Mouse (Mus musculus): ENCODE measurements around the gene Fos. TPM values are rescaled to one million over a fixed set of nuclear protein-coding genes. Genes with fewer than 3 reads are reported as not detected.

Gene Fos
- total RNA-seq, 2 experiments from 2014 or later: 47.2 to 55.9 TPM

GRCm38 (mm10) chr12:85483155-85483554, 9.5 kb downstream of the Fos start:
- intact Hi-C loops (cut with DNase I): no loop called here
- no peak for DNase-seq (ENCODE audit: low spot score in 2 of 2)

- intact Hi-C loops (cut with DNase I): loop anchor here (1.0 kb wide), 1 partner anchor 9 kb away; no protein-coding TSS in a partner anchor
- DNase-seq (ENCODE audit: low spot score in 2 of 2): no peak
These were observed 11.0 kb downstream of the Fos start for GRCm38 (mm10) chr12:85484655-85485054.

- intact Hi-C loops (cut with DNase I): loop anchor here (1.0 to 2.0 kb wide), 4 partner anchors 11 to 139 kb away; partner anchors contain the start of gene Tmed10
- DNase-seq (ENCODE audit: low spot score in 2 of 2): peak; percentile 95 to 96
These were observed 12.4 kb downstream of the Fos start for GRCm38 (mm10) chr12:85485890-85486765.

DNA sequence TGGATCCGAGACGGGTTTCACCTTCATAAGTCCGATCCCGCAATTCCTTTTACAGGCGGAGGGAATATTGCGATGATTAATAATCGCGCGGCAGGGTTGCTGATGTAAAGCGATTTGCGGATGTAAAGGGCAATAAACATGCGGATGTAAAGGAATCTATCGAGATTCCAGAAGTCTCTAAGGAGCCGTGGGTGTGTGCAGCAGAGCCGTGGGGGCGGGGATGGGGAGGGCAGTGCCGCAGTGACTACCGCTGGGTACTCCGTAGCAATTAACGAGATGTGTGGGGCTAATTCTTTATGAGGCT, 13.0 kb downstream of the Fos start:
- peak in 1 of 2 experiments; percentile 44 for DNase-seq (ENCODE audit: low spot score in 2 of 2)
- intact Hi-C loops (cut with DNase I): loop anchor here (1.0 to 2.0 kb wide), 4 partner anchors 31 to 140 kb away; partner anchors contain the start of gene Tmed10

GRCm38 (mm10) chr12:85487545-85488141, 14.0 kb downstream of the Fos start:
- intact Hi-C loops (cut with DNase I): loop anchor here (1.0 to 2.0 kb wide), 4 partner anchors 32 to 147 kb away; no protein-coding TSS in a partner anchor
- peak; percentile 72 to 93 for DNase-seq (ENCODE audit: low spot score in 2 of 2)

DNA sequence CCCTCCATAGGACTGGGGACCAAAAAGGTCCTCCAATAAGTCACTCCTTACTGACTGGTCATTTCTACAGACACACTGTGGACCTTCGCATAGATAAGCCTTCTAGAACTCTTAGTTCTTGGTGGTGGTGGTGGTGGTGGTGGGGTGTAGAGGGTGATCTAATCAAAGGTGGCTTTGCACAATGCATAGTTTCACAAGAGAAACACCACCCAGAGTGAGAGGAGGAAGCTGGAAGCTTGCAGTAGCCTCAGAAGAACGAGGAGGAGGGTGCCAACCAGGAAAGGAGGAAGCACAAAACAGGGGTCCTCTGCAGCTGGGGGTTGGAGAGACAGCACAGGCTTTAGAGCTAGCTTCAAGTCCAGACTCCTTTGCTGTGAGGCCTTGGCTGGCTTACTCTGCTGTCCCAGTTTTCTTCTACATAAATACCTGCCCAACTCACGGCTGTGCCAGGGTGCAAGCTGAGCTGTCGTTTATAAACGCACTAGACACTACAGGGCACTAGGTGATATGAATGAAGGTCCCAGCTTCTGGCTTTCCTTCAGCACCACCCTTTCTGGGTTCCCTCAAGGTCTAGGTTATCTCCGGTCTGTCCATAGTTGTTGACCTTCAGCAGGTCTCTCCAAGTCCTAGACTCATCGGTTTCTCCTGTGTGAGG, 15.7 kb downstream of the Fos start:
- intact Hi-C loops (cut with DNase I): loop anchor here (2.0 kb wide), 1 partner anchor 149 kb away; no protein-coding TSS in a partner anchor
- DNase-seq (ENCODE audit: low spot score in 2 of 2): no peak

GRCm38 (mm10) chr12:85490096-85490820, 16.6 kb downstream of the Fos start:
- intact Hi-C loops (cut with DNase I): no loop called here
- no peak for DNase-seq (ENCODE audit: low spot score in 2 of 2)

DNA sequence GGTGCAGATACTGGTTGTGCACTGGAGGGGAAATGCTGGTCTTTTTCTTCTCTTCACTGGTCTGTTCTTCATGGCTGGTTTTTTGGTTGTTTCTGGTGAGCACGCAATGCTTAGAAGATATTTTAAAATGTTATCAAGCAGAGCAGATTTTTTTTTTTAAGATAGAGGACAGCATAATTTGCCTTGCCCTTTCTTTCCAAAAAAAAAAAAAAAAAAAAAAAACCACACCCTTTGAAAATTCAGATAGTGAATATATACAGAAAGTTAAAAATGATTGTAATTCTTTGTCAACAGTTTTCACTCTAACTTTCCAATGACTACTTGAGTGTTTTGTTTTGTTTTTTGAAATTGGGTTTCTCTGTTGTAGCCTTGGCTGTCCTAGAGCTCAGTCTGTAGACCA, 17.3 kb downstream of the Fos start:
- intact Hi-C loops (cut with DNase I): no loop called here
- no peak for DNase-seq (ENCODE audit: low spot score in 2 of 2)

GRCm38 (mm10) chr12:85492084-85492645, 18.5 kb downstream of the Fos start:
- intact Hi-C loops (cut with DNase I): loop anchor here (1.0 kb wide), 1 partner anchor 151 kb away; no protein-coding TSS in a partner anchor
- DNase-seq (ENCODE audit: low spot score in 2 of 2): peak; percentile 60 to 64

- DNase-seq (ENCODE audit: low spot score in 2 of 2): no peak
- intact Hi-C loops (cut with DNase I): loop anchor here (5.0 kb wide), 1 partner anchor 231 kb away; no protein-coding TSS in a partner anchor
These were observed 22.6 kb downstream of the Fos start for GRCm38 (mm10) chr12:85496336-85496735.

GRCm38 (mm10) chr12:85496755-85497154, 23.1 kb downstream of the Fos start:
- intact Hi-C loops (cut with DNase I): loop anchor here (1.0 to 5.0 kb wide), 2 partner anchors 167 to 231 kb away; no protein-coding TSS in a partner anchor
- peak; percentile 66 to 75 for DNase-seq (ENCODE audit: low spot score in 2 of 2)

DNA sequence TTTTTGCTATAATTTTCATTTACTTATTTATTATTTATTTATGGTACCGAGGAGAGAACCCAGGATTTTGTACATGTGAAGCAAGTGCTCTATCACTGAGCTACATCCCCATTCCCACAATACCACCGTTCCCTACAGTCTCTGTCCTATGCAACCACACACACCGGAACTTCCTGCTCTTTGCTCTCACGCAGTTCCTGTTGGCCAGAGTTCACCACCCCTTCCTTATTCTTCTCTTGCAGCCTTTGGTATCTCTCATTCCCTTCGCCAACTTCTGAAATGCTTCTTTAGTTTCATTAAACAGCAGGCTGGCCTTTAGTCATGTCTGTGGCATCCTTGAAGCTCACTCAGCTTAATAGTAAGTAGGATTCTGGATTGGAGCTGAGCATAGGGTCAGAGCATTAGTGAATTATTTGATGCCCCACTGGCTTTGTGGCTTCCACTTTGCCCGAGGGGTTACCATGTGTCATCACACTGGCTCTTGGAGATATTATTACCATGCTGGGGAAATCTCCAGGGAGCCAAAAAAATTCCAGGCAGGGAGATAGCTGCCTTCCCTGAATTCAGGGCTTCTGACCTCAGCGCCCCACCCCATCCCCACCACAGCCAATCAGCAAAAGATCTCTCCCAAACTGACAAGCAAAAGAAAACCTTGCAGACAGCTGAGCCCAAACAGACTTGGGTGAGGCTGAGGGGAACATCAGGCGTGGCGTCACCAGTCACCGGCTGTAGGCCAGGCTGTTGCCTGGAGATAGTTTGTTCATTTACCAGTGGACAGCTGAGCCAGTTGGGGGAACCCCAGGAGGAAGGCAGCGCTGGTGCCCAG, 23.8 kb downstream of the Fos start:
- DNase-seq (ENCODE audit: low spot score in 2 of 2): no peak
- intact Hi-C loops (cut with DNase I): loop anchor here (1.0 to 5.0 kb wide), 2 partner anchors 166 to 230 kb away; no protein-coding TSS in a partner anchor

DNA sequence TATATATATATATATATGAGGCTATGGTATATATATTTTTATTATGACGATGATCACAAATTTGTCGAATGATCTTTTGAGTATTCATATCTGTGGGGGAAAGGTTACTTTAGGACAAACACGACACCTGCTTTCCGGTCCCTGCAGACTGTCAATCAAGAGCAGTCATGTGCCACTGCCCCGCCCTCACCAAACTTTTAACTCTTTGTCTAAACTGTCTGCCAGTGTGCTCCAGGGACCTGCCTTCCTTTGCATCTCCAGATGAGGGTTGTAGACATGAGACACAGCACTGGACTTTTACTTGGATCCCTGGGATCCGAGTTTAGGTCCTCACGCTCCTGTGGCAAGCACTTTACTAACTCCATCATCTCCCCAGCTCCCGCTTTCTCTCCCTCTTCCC, 25.3 kb downstream of the Fos start:
- intact Hi-C loops (cut with DNase I): loop anchor here (5.0 kb wide), 1 partner anchor 228 kb away; no protein-coding TSS in a partner anchor
- DNase-seq (ENCODE audit: low spot score in 2 of 2): no peak

- DNase-seq (ENCODE audit: low spot score in 2 of 2): no peak
- intact Hi-C loops (cut with DNase I): loop anchor here (10.0 kb wide), 1 partner anchor 312 kb away; no protein-coding TSS in a partner anchor
These were observed 29.0 kb downstream of the Fos start for GRCm38 (mm10) chr12:85502682-85503081.

GRCm38 (mm10) chr12:85508235-85508634, 34.5 kb downstream of the Fos start:
- intact Hi-C loops (cut with DNase I): loop anchor here (1.0 to 10.0 kb wide), 3 partner anchors 139 to 307 kb away; no protein-coding TSS in a partner anchor
- DNase-seq (ENCODE audit: low spot score in 2 of 2): peak in 1 of 2 experiments; percentile 51

- no peak for DNase-seq (ENCODE audit: low spot score in 2 of 2)
- intact Hi-C loops (cut with DNase I): loop anchor here (2.0 kb wide), 1 partner anchor 21 kb away; no protein-coding TSS in a partner anchor
These were observed 36.3 kb downstream of the Fos start for GRCm38 (mm10) chr12:85510013-85510412.

- DNase-seq (ENCODE audit: low spot score in 2 of 2): no peak
- intact Hi-C loops (cut with DNase I): no loop called here
These were observed 40.2 kb downstream of the Fos start for GRCm38 (mm10) chr12:85513789-85514447.

All from left cerebral cortex, postnatal 25 days (tissue).